Mouse (Mus musculus) kidney, embryonic 14.5 days (tissue): ENCODE data around the gene Galnt9. TPM values are rescaled to one million over a fixed set of nuclear protein-coding genes. Genes with fewer than 3 reads are reported as not detected.

Experiments
- ATAC-seq: fragments of 200-750 bp; cut with Nextera tagmentation; 2 replicates; pipeline ENCODE4 v1.8.0; 2017; ENCODE audit warnings: moderate number of reproducible peaks, mild to moderate bottlenecking, moderate TSS enrichment, moderate library complexity; ENCODE audit not compliant: low FRiP score, low TSS enrichment
- H3K27ac ChIP-seq: fragments of 300-500 bp; sonication (generic); 2 replicates; pipeline ENCODE4 v1.5.1; 2014; ENCODE audit warnings: low read depth, mild to moderate bottlenecking, low read length, moderate library complexity, mixed read lengths
- H3K27me3 ChIP-seq: fragments of 300-500 bp; sonication (generic); 2 replicates; pipeline ENCODE4 v1.6.1; 2014; ENCODE audit warnings: mild to moderate bottlenecking, low read length; ENCODE audit not compliant: control insufficient read depth, insufficient read depth
- H3K36me3 ChIP-seq: fragments of 300-500 bp; sonication (generic); 2 replicates; pipeline ENCODE4 v1.6.1; 2014; ENCODE audit warnings: low read length, mixed read lengths; ENCODE audit not compliant: control insufficient read depth, insufficient read depth
- H3K4me1 ChIP-seq: fragments of 300-500 bp; sonication (generic); 2 replicates; pipeline ENCODE4 v1.6.1; 2014; ENCODE audit warnings: low read length, mixed read lengths; ENCODE audit not compliant: control insufficient read depth, insufficient read depth
- H3K4me2 ChIP-seq: fragments of 300-500 bp; sonication (generic); replicated peaks from 2 replicates; pipeline ENCODE4 v1.6.1; 2014; ENCODE audit warnings: low read depth, mild to moderate bottlenecking, low read length
- H3K4me3 ChIP-seq: fragments of 300-500 bp; sonication (generic); 2 replicates; pipeline ENCODE4 v1.5.1; 2014; ENCODE audit warnings: mild to moderate bottlenecking, low read length
- H3K9ac ChIP-seq: fragments of 300-500 bp; sonication (generic); 2 replicates; pipeline ENCODE4 v1.6.1; 2014; ENCODE audit warnings: low read depth, mild to moderate bottlenecking, low read length, moderate library complexity
- H3K9me3 ChIP-seq: fragments of 300-500 bp; sonication (generic); 2 replicates; pipeline ENCODE4 v1.6.1; 2016; ENCODE audit warnings: low read length; ENCODE audit not compliant: control insufficient read depth
- WGBS: fragments of 180-500 bp; shearing (Covaris S2); extraction: QIAGEN DNeasy Blood & Tissue Kit; methylation state at CpG from one replicate; pipeline ENCODE4 v1.1.7; 2014; 5-methylcytosine and 5-hydroxymethylcytosine counted together
- polyA plus RNA-seq: library from polyadenylated mRNA; unstranded; fragments of >200 nt; fragmentation: Nextera tagmentation; extraction: Ambion mirVana; gene quantifications from 2 replicates; pipeline ENCODE4 v1.2.1, GENCODE M21; 2014

Galnt9 gene
- polyA plus RNA-seq, 1 experiment from 2014 or later = not detected

DNA sequence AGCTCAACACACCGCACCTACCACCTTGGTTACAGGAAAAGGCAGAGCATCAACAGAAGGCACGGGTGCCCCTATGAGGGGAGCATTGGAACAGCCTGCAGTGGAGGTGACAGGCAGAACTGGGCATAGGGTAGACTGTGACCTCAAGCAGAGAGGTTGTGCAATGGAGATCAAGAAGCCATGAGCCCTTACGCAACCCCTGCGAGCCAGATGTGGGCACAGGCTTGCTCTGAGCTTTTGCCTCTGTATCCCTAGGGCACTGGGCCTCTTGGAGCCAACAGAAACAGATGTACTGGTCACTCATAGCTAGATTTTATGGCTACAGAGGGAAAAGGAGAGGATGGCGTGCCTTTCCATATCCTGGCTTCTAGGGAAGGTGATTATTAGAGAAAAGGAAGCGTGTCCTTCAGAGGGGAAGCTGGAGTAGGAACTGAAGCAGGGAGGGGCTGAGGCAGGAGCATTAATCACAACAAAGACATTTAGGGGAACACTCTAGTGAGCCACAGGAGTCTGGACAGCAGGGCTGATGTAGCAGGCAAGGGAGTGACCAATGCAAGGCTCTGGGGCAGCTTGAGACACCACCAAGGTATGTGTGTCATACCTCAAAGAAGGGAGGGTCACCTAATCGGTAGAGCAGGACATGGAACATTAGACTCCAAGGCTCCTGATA lies 59.0 kb downstream of the Galnt9 start:
- no peak overlapping the region for H3K4me3 ChIP-seq
- peaks cover 9% of the 10 kb centered on the region for H3K4me1 ChIP-seq

DNA sequence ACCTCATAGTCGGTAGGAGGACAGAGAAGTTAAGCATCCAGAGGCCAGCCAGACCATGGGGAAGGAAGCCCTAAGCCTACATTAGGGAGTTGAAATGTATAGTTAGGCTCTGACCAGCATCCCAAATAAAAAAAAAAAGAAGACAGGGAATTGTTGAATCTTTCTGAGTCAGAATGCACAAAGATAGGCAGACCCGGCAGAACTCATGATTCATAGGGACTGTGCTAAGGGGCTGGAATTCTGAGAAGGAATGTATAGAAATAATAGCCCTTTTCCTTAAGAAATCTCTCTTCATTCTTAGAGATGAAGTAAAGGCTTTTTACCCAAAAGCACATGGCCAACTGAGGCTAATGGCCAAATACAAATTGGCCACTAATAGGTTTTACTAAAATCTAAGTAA lies 60.2 kb downstream of the Galnt9 start:
- H3K4me1 ChIP-seq = no peaks in the 10 kb centered on the region
- H3K9ac ChIP-seq = no peak overlapping the region
- H3K36me3 ChIP-seq = no peaks in the 10 kb centered on the region
- H3K27me3 ChIP-seq = no peaks in the 10 kb centered on the region
- ATAC-seq = no peak
- no peaks in the 10 kb centered on the region for H3K9me3 ChIP-seq
- H3K27ac ChIP-seq = no peak overlapping the region
- 82% methylated on average over 2 of the region's 2 CpGs for WGBS
- H3K4me2 ChIP-seq = no peak overlapping the region
- H3K4me3 ChIP-seq = no peak overlapping the region

More for the DNA sequence above, 59.0 kb downstream of the Galnt9 start:
- Histone ChIP-seq H3K36me3 (no peaks in the 10 kb centered on the region), H3K27me3 (no peaks in the 10 kb centered on the region), H3K9ac (no peak overlapping the region), H3K9me3 (no peaks in the 10 kb centered on the region), H3K4me2 (no peak overlapping the region), H3K27ac (no peak overlapping the region)
- WGBS = 75% methylated on average over 7 of the region's 7 CpGs
- ATAC-seq = no peak

- Histone ChIP-seq H3K4me1 (no peaks in the 10 kb centered on the region), H3K36me3 (no peaks in the 10 kb centered on the region), H3K9me3 (no peaks in the 10 kb centered on the region), H3K27me3 (no peaks in the 10 kb centered on the region), H3K4me2 (no peak overlapping the region), H3K9ac (no peak overlapping the region), H3K4me3 (no peak overlapping the region), H3K27ac (no peak overlapping the region)
- WGBS = 56% methylated on average over 5 of the region's 5 CpGs
- no peak for ATAC-seq
Measured at GRCm38 (mm10) chr5:110605531-110606221, 61.5 kb downstream of the Galnt9 start.

- Histone ChIP-seq H3K27me3 (no peaks in the 10 kb centered on the region), H3K4me1 (no peaks in the 10 kb centered on the region), H3K36me3 (no peaks in the 10 kb centered on the region), H3K27ac (no peak overlapping the region), H3K4me3 (no peak overlapping the region), H3K9ac (no peak overlapping the region), H3K9me3 (no peaks in the 10 kb centered on the region), H3K4me2 (no peak overlapping the region)
- WGBS = 44% methylated on average over 3 of the region's 3 CpGs
- no peak for ATAC-seq
Measured at GRCm38 (mm10) chr5:110607767-110608166, 63.6 kb downstream of the Galnt9 start.

DNA sequence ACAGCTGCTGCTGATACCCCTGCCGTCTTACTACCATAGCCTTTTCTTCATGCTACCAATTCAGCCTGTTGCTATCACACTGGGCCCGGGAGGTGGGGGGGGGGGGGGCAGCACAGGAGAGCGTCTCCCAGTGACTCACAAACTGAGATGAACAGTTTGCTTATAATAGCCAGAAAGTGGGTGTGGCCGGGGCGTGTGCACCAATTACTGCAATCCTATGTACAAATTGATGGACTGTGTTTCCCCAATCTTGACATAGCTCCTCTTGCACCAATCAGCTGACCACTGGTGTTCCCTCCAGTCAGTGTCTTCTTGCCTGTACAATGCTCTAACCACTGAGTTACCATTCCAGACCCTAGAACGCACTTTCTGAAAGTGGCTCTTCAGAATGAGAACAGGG lies 64.2 kb downstream of the Galnt9 start:
- WGBS = 82% methylated on average over 6 of the region's 6 CpGs
- H3K9ac ChIP-seq = no peak overlapping the region
- no peaks in the 10 kb centered on the region for H3K9me3 ChIP-seq
- H3K4me2 ChIP-seq = no peak overlapping the region
- no peaks in the 10 kb centered on the region for H3K27me3 ChIP-seq
- H3K36me3 ChIP-seq = no peaks in the 10 kb centered on the region
- H3K27ac ChIP-seq = no peak overlapping the region
- no peaks in the 10 kb centered on the region for H3K4me1 ChIP-seq
- no peak for ATAC-seq
- H3K4me3 ChIP-seq = no peak overlapping the region

- Histone ChIP-seq H3K4me2 (no peak overlapping the region), H3K4me1 (no peaks in the 10 kb centered on the region), H3K9ac (no peak overlapping the region), H3K9me3 (no peaks in the 10 kb centered on the region), H3K36me3 (no peaks in the 10 kb centered on the region), H3K27me3 (no peaks in the 10 kb centered on the region), H3K27ac (no peak overlapping the region), H3K4me3 (no peak overlapping the region)
- ATAC-seq = no peak
- WGBS = 69% methylated on average over 8 of the region's 8 CpGs
Measured at GRCm38 (mm10) chr5:110608941-110609340, 64.8 kb downstream of the Galnt9 start.

DNA sequence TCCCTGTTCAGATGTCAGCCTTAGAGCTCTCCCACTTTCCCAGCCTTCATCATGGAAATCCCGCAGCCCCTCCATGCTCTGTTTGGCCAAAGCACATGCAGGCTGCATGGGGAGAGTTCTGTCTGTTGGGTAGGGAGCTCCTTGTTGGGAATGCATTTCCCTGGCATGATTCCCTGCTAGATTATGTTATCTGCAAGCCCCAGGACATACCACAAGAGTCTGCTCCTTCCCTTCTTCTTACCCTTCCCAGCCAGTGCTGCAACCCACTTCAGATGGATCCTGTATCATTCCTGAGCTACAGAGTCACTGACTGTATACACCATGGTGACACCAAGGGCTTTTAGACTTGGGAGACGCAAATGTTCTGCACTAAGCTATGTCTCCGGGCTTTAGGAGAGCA lies 65.3 kb downstream of the Galnt9 start:
- H3K9me3 ChIP-seq = no peaks in the 10 kb centered on the region
- no peak overlapping the region for H3K4me2 ChIP-seq
- no peak for ATAC-seq
- H3K36me3 ChIP-seq = no peaks in the 10 kb centered on the region
- H3K4me3 ChIP-seq = no peak overlapping the region
- 86% methylated on average over 3 of the region's 3 CpGs for WGBS
- H3K27ac ChIP-seq = no peak overlapping the region
- H3K9ac ChIP-seq = no peak overlapping the region
- H3K4me1 ChIP-seq = no peaks in the 10 kb centered on the region
- no peaks in the 10 kb centered on the region for H3K27me3 ChIP-seq

DNA sequence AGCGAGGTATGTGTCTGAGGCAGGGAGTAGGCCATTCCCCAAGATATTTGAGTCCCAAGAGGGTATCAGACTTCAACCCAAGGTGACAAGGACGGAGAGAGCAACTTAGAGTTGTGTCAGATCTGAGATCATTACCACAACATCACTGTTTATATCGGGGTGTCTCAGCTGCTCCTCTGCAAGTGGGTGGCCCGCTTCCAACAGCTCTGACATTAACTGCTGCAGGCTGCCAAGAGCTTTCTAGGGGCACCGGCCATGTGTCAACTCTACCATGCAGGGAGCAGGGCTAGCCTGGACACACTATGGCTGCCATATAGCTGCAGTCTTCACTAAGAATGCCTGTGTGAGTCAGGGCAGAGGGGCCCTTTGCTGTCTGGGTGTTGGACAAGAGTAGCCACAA lies 65.7 kb downstream of the Galnt9 start:
- H3K9ac ChIP-seq = no peak overlapping the region
- no peaks in the 10 kb centered on the region for H3K27me3 ChIP-seq
- H3K9me3 ChIP-seq = no peaks in the 10 kb centered on the region
- H3K36me3 ChIP-seq = no peaks in the 10 kb centered on the region
- H3K4me3 ChIP-seq = no peak overlapping the region
- no peak overlapping the region for H3K27ac ChIP-seq
- ATAC-seq = no peak
- no peak overlapping the region for H3K4me2 ChIP-seq
- 74% methylated on average over 5 of the region's 5 CpGs for WGBS
- no peaks in the 10 kb centered on the region for H3K4me1 ChIP-seq

DNA sequence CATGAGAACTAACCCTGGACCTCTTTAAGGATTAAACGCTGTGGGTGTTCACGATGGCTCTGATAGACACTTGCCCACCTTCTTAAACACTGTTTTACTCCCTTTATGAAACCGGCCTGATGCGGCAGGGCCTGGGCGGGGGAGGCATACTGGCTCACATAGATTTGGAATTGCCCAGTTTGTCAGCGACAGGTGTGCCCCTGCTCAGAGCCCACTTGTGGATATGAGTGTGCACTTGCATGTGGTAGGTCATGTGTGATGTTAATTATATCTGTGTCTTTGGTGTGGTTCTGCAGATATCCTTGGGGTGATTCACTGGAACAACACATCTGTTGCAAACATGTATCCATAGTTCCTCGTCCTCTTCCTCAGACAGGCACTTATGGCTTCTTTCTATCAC lies 66.3 kb downstream of the Galnt9 start:
- H3K27me3 ChIP-seq = no peaks in the 10 kb centered on the region
- ATAC-seq = no peak
- H3K27ac ChIP-seq = no peak overlapping the region
- 92% methylated on average over 7 of the region's 7 CpGs for WGBS
- H3K4me1 ChIP-seq = no peaks in the 10 kb centered on the region
- no peak overlapping the region for H3K9ac ChIP-seq
- no peaks in the 10 kb centered on the region for H3K36me3 ChIP-seq
- H3K9me3 ChIP-seq = no peaks in the 10 kb centered on the region
- H3K4me3 ChIP-seq = no peak overlapping the region
- no peak overlapping the region for H3K4me2 ChIP-seq
